In the genomic region with DNA sequence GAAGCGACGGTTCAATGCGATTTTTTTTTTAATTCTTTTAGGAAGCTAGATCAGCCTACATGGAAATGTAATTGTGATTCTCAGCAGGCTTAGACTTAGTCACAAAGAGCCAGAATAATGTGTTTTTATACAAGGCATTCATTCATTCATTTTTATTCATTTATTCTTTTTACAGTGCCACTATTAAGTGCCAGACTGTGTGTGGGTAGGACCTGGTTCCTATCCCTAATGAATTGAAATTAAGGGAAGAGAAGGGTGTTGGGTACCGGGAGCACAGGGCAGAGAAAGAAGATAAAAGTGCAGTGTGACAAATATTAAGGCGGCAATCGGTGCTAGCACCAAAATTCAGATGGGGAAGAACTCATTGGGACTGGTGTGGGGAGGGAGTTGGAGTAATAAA, we compare ENCODE assay signal across 23 mouse cellular contexts.
DNase-seq lines count a peak whose midpoint lies in the region; ATAC-seq and TF ChIP-seq lines count a peak whose summit lies in the region.
"Had no signal": no experiment of that assay in that cellular context is flagged by ENCODE, and none has a peak within 500 bp of the region (broad histone marks: within the 10 kb centered on the region; RNA-seq: fewer than 3 reads in every experiment).

No protein-coding gene starts in this region.

- H3K9ac ChIP-seq in forebrain, embryonic 13.5 days: no peak overlapping the region
- H3K9ac ChIP-seq in forebrain, embryonic 11.5 days (ENCODE audit: low read length): no peak overlapping the region
- no peak overlapping the region for H3K9ac ChIP-seq in hindbrain, embryonic 16.5 days (ENCODE audit: low read depth, low read length)
- no peak overlapping the region for H3K9ac ChIP-seq in hindbrain, embryonic 14.5 days
- H3K9ac ChIP-seq in midbrain, embryonic 16.5 days (ENCODE audit: low read depth, low read length): no peak overlapping the region
- no peak overlapping the region for H3K9ac ChIP-seq in forebrain, postnatal 0 days
- H3K9ac ChIP-seq: embryonic facial prominence, embryonic 12.5 days; heart, embryonic 15.5 days; intestine, embryonic 15.5 days had no signal

- 44% methylated on average over 6 of the region's 6 CpGs for WGBS in forebrain, embryonic 13.5 days
- WGBS in forebrain, embryonic 11.5 days: 71% methylated on average over 6 of the region's 6 CpGs
- 54% methylated on average over 6 of the region's 6 CpGs for WGBS in hindbrain, embryonic 16.5 days
- whole genome bisulfite sequencing in hindbrain, embryonic 14.5 days: 54% methylated on average over 6 of the region's 6 CpGs
- WGBS in midbrain, embryonic 16.5 days: 40% methylated on average over 6 of the region's 6 CpGs
- WGBS in midbrain, embryonic 10.5 days: 92% methylated on average over 6 of the region's 6 CpGs
- 29% methylated on average over 6 of the region's 6 CpGs for WGBS in forebrain, postnatal 0 days

- H3K9me3 ChIP-seq in forebrain, embryonic 13.5 days (replicated peaks): no peaks in the 10 kb centered on the region
- no peaks in the 10 kb centered on the region for H3K9me3 ChIP-seq in forebrain, embryonic 11.5 days (ENCODE audit: control insufficient read depth, low read length)
- 0 out of 2 replicates have a peak, but pooled peaks cover 2% of the 10 kb centered on the region for H3K9me3 ChIP-seq in hindbrain, embryonic 16.5 days (ENCODE audit: control insufficient read depth, low read length)
- no peaks in the 10 kb centered on the region for H3K9me3 ChIP-seq in hindbrain, embryonic 14.5 days (ENCODE audit: control insufficient read depth, low read length)
- H3K9me3 ChIP-seq in midbrain, embryonic 16.5 days (replicated peaks; ENCODE audit: control insufficient read depth, low read length, poor library complexity, severe bottlenecking): no peaks in the 10 kb centered on the region
- no peaks in the 10 kb centered on the region for H3K9me3 ChIP-seq in midbrain, embryonic 10.5 days (replicated peaks)
- no peaks in the 10 kb centered on the region for H3K9me3 ChIP-seq in forebrain, postnatal 0 days (ENCODE audit: low read length)
- H3K9me3 ChIP-seq: embryonic facial prominence, embryonic 12.5 days; G1E; heart, embryonic 15.5 days; hindbrain, embryonic 10.5 days; intestine, embryonic 15.5 days had no signal

- H3K27me3 ChIP-seq in forebrain, embryonic 13.5 days: no peaks in the 10 kb centered on the region
- H3K27me3 ChIP-seq in forebrain, embryonic 11.5 days (ENCODE audit: control insufficient read depth, insufficient read depth, low read length): no peaks in the 10 kb centered on the region
- H3K27me3 ChIP-seq in hindbrain, embryonic 16.5 days (replicated peaks; ENCODE audit: control insufficient read depth, insufficient read depth, low read length): no peaks in the 10 kb centered on the region
- no peaks in the 10 kb centered on the region for H3K27me3 ChIP-seq in hindbrain, embryonic 14.5 days (ENCODE audit: control insufficient read depth, insufficient read depth, low read length)
- no peaks in the 10 kb centered on the region for H3K27me3 ChIP-seq in midbrain, embryonic 16.5 days (ENCODE audit: control insufficient read depth, insufficient read depth, low read depth, low read length)
- no peaks in the 10 kb centered on the region for H3K27me3 ChIP-seq in midbrain, embryonic 10.5 days (ENCODE audit: low read depth, poor library complexity, severe bottlenecking)
- no peaks in the 10 kb centered on the region for H3K27me3 ChIP-seq in forebrain, postnatal 0 days (ENCODE audit: insufficient read depth, low read length)
- H3K27me3 ChIP-seq: embryonic facial prominence, embryonic 12.5 days; heart, embryonic 15.5 days; intestine, embryonic 15.5 days had no signal

- H3K27ac ChIP-seq in forebrain, embryonic 13.5 days: no peak overlapping the region
- H3K27ac ChIP-seq in forebrain, embryonic 11.5 days (ENCODE audit: low read depth, low read length): no peak overlapping the region
- H3K27ac ChIP-seq in hindbrain, embryonic 16.5 days (ENCODE audit: low read depth, low read length): 0 out of 2 replicates have a peak overlapping the region, but pooled peaks have one; percentile 31
- no peak overlapping the region for H3K27ac ChIP-seq in hindbrain, embryonic 14.5 days
- H3K27ac ChIP-seq in midbrain, embryonic 16.5 days (ENCODE audit: low read length): peak overlapping the region; percentile 52; the same call in 1 of the 2 replicates
- H3K27ac ChIP-seq in midbrain, embryonic 10.5 days (replicated peaks): no peak overlapping the region
- peak overlapping the region; percentile 54; the same call in 1 of the 2 replicates for H3K27ac ChIP-seq in forebrain, postnatal 0 days (ENCODE audit: low read depth, low read length)
- H3K27ac ChIP-seq: embryonic facial prominence, embryonic 12.5 days; heart, adult 2 months; heart, embryonic 15.5 days; hindbrain, embryonic 10.5 days; intestine, embryonic 15.5 days had no signal

- H3K4me2 ChIP-seq in forebrain, embryonic 13.5 days: no peak overlapping the region
- no peak overlapping the region for H3K4me2 ChIP-seq in forebrain, embryonic 11.5 days (ENCODE audit: low read depth, low read length, severe bottlenecking)
- H3K4me2 ChIP-seq in hindbrain, embryonic 16.5 days (ENCODE audit: low read length): no peak overlapping the region
- no peak overlapping the region for H3K4me2 ChIP-seq in hindbrain, embryonic 14.5 days (replicated peaks)
- H3K4me2 ChIP-seq in midbrain, embryonic 16.5 days (ENCODE audit: low read length): no peak overlapping the region
- no peak overlapping the region for H3K4me2 ChIP-seq in forebrain, postnatal 0 days (ENCODE audit: low read depth)
- H3K4me2 ChIP-seq: embryonic facial prominence, embryonic 12.5 days; heart, embryonic 11.5 days; heart, embryonic 15.5 days; intestine, embryonic 15.5 days had no signal

- no peak for TF ChIP-seq CTCF in forebrain, postnatal 0 days (IDR thresholded peaks at IDR 0.05; ENCODE audit: low read depth)

- ATAC-seq in forebrain, embryonic 13.5 days: peak; percentile 67
- no peak for ATAC-seq in forebrain, embryonic 11.5 days (replicated peaks; ENCODE audit: low FRiP score)
- no peak for ATAC-seq in hindbrain, embryonic 16.5 days
- no peak for ATAC-seq in hindbrain, embryonic 14.5 days (ENCODE audit: low FRiP score)
- ATAC-seq in midbrain, embryonic 16.5 days: no peak; the same call in 1 of the 2 replicates
- peak; percentile 7; the same call in 1 of the 2 replicates for ATAC-seq in forebrain, postnatal 0 days
- ATAC-seq: CD4-positive, CD25-positive, alpha-beta regulatory T cell, adult 4 months; intestine, embryonic 15.5 days had no signal

- H3K4me1 ChIP-seq in forebrain, embryonic 13.5 days: peaks cover 18% of the 10 kb centered on the region
- no peaks in the 10 kb centered on the region; the same call in 1 of the 2 replicates for H3K4me1 ChIP-seq in forebrain, embryonic 11.5 days (replicated peaks; ENCODE audit: control insufficient read depth, insufficient read depth, low read length)
- H3K4me1 ChIP-seq in hindbrain, embryonic 16.5 days (ENCODE audit: control insufficient read depth, insufficient read depth, low read depth, low read length): no peaks in the 10 kb centered on the region
- no peaks in the 10 kb centered on the region for H3K4me1 ChIP-seq in hindbrain, embryonic 14.5 days (replicated peaks; ENCODE audit: control insufficient read depth, insufficient read depth, low read length)
- H3K4me1 ChIP-seq in midbrain, embryonic 16.5 days (ENCODE audit: control insufficient read depth, insufficient read depth, low read length): no peaks in the 10 kb centered on the region
- no peaks in the 10 kb centered on the region for H3K4me1 ChIP-seq in midbrain, embryonic 10.5 days
- peaks cover 14% of the 10 kb centered on the region; the same call in 1 of the 2 replicates for H3K4me1 ChIP-seq in forebrain, postnatal 0 days (ENCODE audit: insufficient read depth)
- H3K4me1 ChIP-seq: embryonic facial prominence, embryonic 12.5 days; hindbrain, embryonic 10.5 days; intestine, embryonic 15.5 days had no signal

- H3K4me3 ChIP-seq in forebrain, embryonic 13.5 days: no peak overlapping the region
- H3K4me3 ChIP-seq in forebrain, embryonic 11.5 days (ENCODE audit: low read depth, low read length): no peak overlapping the region
- no peak overlapping the region for H3K4me3 ChIP-seq in hindbrain, embryonic 16.5 days (ENCODE audit: low read length)
- no peak overlapping the region for H3K4me3 ChIP-seq in hindbrain, embryonic 14.5 days (replicated peaks; ENCODE audit: low read length)
- H3K4me3 ChIP-seq in midbrain, embryonic 16.5 days (ENCODE audit: low read depth, low read length): no peak overlapping the region
- H3K4me3 ChIP-seq in midbrain, embryonic 10.5 days: no peak overlapping the region
- no peak overlapping the region for H3K4me3 ChIP-seq in forebrain, postnatal 0 days (ENCODE audit: low read depth, low read length)
- H3K4me3 ChIP-seq: embryonic facial prominence, embryonic 12.5 days; heart, adult 2 months; heart, embryonic 15.5 days; hindbrain, embryonic 10.5 days; intestine, embryonic 15.5 days had no signal

- H3K36me3 ChIP-seq in forebrain, embryonic 13.5 days (ENCODE audit: poor library complexity, severe bottlenecking): no peaks in the 10 kb centered on the region
- H3K36me3 ChIP-seq in forebrain, embryonic 11.5 days (ENCODE audit: control insufficient read depth, insufficient read depth, low read length): no peaks in the 10 kb centered on the region
- H3K36me3 ChIP-seq in hindbrain, embryonic 16.5 days (ENCODE audit: control insufficient read depth, insufficient read depth, low read length): no peaks in the 10 kb centered on the region
- H3K36me3 ChIP-seq in hindbrain, embryonic 14.5 days (replicated peaks; ENCODE audit: control insufficient read depth, insufficient read depth): no peaks in the 10 kb centered on the region
- H3K36me3 ChIP-seq in midbrain, embryonic 16.5 days (ENCODE audit: control insufficient read depth, insufficient read depth, low read length): no peaks in the 10 kb centered on the region
- no peaks in the 10 kb centered on the region for H3K36me3 ChIP-seq in midbrain, embryonic 10.5 days
- H3K36me3 ChIP-seq in forebrain, postnatal 0 days (ENCODE audit: insufficient read depth): no peaks in the 10 kb centered on the region
- H3K36me3 ChIP-seq: embryonic facial prominence, embryonic 12.5 days; G1E; heart, embryonic 15.5 days; hindbrain, embryonic 10.5 days; intestine, embryonic 15.5 days had no signal

- DNase-seq in forebrain, embryonic 11.5 days (ENCODE audit: low spot score): no peak
- no peak for DNase-seq in hindbrain, embryonic 14.5 days (ENCODE audit: low spot score)
- DNase-seq in midbrain, embryonic 10.5 days (ENCODE audit: low spot score): no peak
- DNase-seq in forebrain, postnatal 0 days: no peak
- DNase-seq in cerebellum, adult 9-10 months: no peak
- DNase-seq: adrenal gland, adult 8-10 months; adrenal gland, postnatal 36 days; B cell, adult 2 months; cerebellum, adult 11 months; cerebellum, adult 8-10 months; gastrocnemius, postnatal 10 days; heart, adult 2 months; heart, postnatal 14 days had no signal

Comparison
In these comparisons a context has a peak if more than half of its experiments do, and no peak if none do; other contexts are left out.
1. ATAC-seq: peak in forebrain, embryonic 13.5 days (single experiment) and forebrain, postnatal 0 days (single experiment); none in forebrain, embryonic 11.5 days (single experiment), hindbrain, embryonic 16.5 days (single experiment), hindbrain, embryonic 14.5 days (single experiment) and midbrain, embryonic 16.5 days (single experiment).
2. H3K27ac ChIP-seq: peak in hindbrain, embryonic 16.5 days (single experiment), midbrain, embryonic 16.5 days (single experiment) and forebrain, postnatal 0 days (single experiment); none in forebrain, embryonic 13.5 days (single experiment), forebrain, embryonic 11.5 days (single experiment), hindbrain, embryonic 14.5 days (single experiment) and midbrain, embryonic 10.5 days (single experiment).